29 mouse cellular contexts compared by ENCODE assay signal in genomic region chr12:102073540-102073939, GRCm38 (mm10). TPM values are rescaled to one million over a fixed set of nuclear protein-coding genes. Genes with fewer than 3 reads are reported as not detected.
DNase-seq lines count a peak whose midpoint lies in the region; ATAC-seq lines count a peak whose summit lies in the region.
"Had no signal": no experiment of that assay in that cellular context is flagged by ENCODE, and none has a peak within 500 bp of the region (broad histone marks: within the 10 kb centered on the region; RNA-seq: fewer than 3 reads in every experiment).

No protein-coding gene starts in this region.

- H3K9ac ChIP-seq in intestine, embryonic 15.5 days: no peak overlapping the region
- H3K9ac ChIP-seq: embryonic facial prominence, embryonic 13.5 days; embryonic facial prominence, embryonic 15.5 days; forebrain, embryonic 12.5 days had no signal

- peak; percentile 96 for ATAC-seq in frontal cortex, adult (ENCODE audit: low TSS enrichment)
- ATAC-seq in intestine, embryonic 15.5 days: no peak
- ATAC-seq: activated CD4-positive, CD25-positive, alpha-beta regulatory T cell, adult 4 months; CD4-positive, CD25-positive, alpha-beta regulatory T cell, adult 4 months; forebrain, embryonic 14.5 days; Patski had no signal

- H3K36me3 ChIP-seq in intestine, embryonic 15.5 days: no peaks in the 10 kb centered on the region
- H3K36me3 ChIP-seq: embryonic facial prominence, embryonic 13.5 days; embryonic facial prominence, embryonic 15.5 days; forebrain, embryonic 10.5 days; forebrain, embryonic 12.5 days; G1E had no signal

- H3K27me3 ChIP-seq in intestine, embryonic 15.5 days (replicated peaks): no peaks in the 10 kb centered on the region
- H3K27me3 ChIP-seq: embryonic facial prominence, embryonic 13.5 days; embryonic facial prominence, embryonic 15.5 days; forebrain, embryonic 12.5 days had no signal

- DNase-seq in frontal cortex, postnatal 14 days (ENCODE audit: low spot score in 2 of 2): no peak
- peak; percentile 5 to 30 for DNase-seq in frontal cortex, postnatal 36 days (ENCODE audit: low spot score in 2 of 2)
- DNase-seq in frontal cortex, postnatal 10 days (ENCODE audit: low spot score in 2 of 2): no peak
- DNase-seq in right cerebral cortex, adult 18-20 months: peak; percentile 32
- no peak for DNase-seq in right cerebral cortex, postnatal 10 days (ENCODE audit: low spot score in 2 of 2)
- peak; percentile 75 for DNase-seq in brain, adult 2 months (ENCODE audit: low read depth, low spot score)
- DNase-seq: adrenal gland, adult 8-10 months; adrenal gland, postnatal 14 days; adrenal gland, postnatal 36 days; B cell, adult 2 months; cerebellum, adult 11 months; cerebellum, adult 18-20 months; cerebellum, adult 8-10 months; cerebellum, adult 9-11 months; cerebellum, postnatal 14 days; cerebellum, postnatal 36 days; embryo, embryonic 11 days had no signal

- 88% methylated on average over 3 of the region's 3 CpGs for WGBS in intestine, embryonic 15.5 days

- no peak overlapping the region for H3K27ac ChIP-seq in intestine, embryonic 15.5 days
- H3K27ac ChIP-seq: embryonic facial prominence, embryonic 13.5 days; embryonic facial prominence, embryonic 15.5 days; forebrain, embryonic 10.5 days; forebrain, embryonic 12.5 days had no signal

- H3K4me2 ChIP-seq in intestine, embryonic 15.5 days (replicated peaks): no peak overlapping the region
- H3K4me2 ChIP-seq: embryonic facial prominence, embryonic 13.5 days; embryonic facial prominence, embryonic 15.5 days; forebrain, embryonic 12.5 days had no signal

- no peaks in the 10 kb centered on the region for H3K9me3 ChIP-seq in intestine, embryonic 15.5 days
- H3K9me3 ChIP-seq: embryonic facial prominence, embryonic 13.5 days; embryonic facial prominence, embryonic 15.5 days; forebrain, embryonic 10.5 days; forebrain, embryonic 12.5 days; G1E had no signal

- no peak overlapping the region for H3K4me3 ChIP-seq in intestine, embryonic 15.5 days (replicated peaks)
- H3K4me3 ChIP-seq: embryonic facial prominence, embryonic 13.5 days; embryonic facial prominence, embryonic 15.5 days; erythroblast, embryonic 14.5 days; forebrain, embryonic 10.5 days; forebrain, embryonic 12.5 days had no signal

- H3K4me1 ChIP-seq in intestine, embryonic 15.5 days (replicated peaks): no peaks in the 10 kb centered on the region
- H3K4me1 ChIP-seq: embryonic facial prominence, embryonic 15.5 days; forebrain, embryonic 10.5 days had no signal

RNA-seq across cellular contexts. Expression of gene Slc24a4, which starts 55.0 kb away (rescaled TPM):
- 0.93 and 1.1 TPM in 2 replicates for polyA plus RNA-seq in intestine, embryonic 15.5 days (2015; fragmentation: Nextera tagmentation; extraction: Ambion mirVana)
- polyA plus RNA-seq: activated CD4-positive, CD25-positive, alpha-beta regulatory T cell, adult 4 months; CD4-positive, CD25-positive, alpha-beta regulatory T cell, adult 4 months; erythroblast, embryonic 14.5 days; G1E; Patski had no signal

Comparison
In these comparisons a context has a peak if more than half of its experiments do, and no peak if none do; other contexts are left out.
1. DNase-seq: peak in frontal cortex, postnatal 36 days (2 of 2), right cerebral cortex, adult 18-20 months (single experiment) and brain, adult 2 months (single experiment); none in frontal cortex, postnatal 14 days (0 of 2), frontal cortex, postnatal 10 days (0 of 2) and right cerebral cortex, postnatal 10 days (0 of 2).